Mouse (Mus musculus): ENCODE data around the gene Tgfbr1. TPM values are rescaled to one million over a fixed set of nuclear protein-coding genes. Genes with fewer than 3 reads are reported as not detected.

Gene Tgfbr1
- polyA plus RNA-seq, 1 experiment from 2014 or later = 27.7 TPM

- H3K4me1 ChIP-seq (replicated peaks; ENCODE audit: control insufficient read depth, insufficient read depth, low read length) = no peaks in the 10 kb centered on the region
- H3K4me2 ChIP-seq (ENCODE audit: low read depth, low read length) = no peak overlapping the region
- no peaks in the 10 kb centered on the region for H3K9me3 ChIP-seq (ENCODE audit: control insufficient read depth, low read length)
- no peaks in the 10 kb centered on the region for H3K36me3 ChIP-seq (ENCODE audit: control insufficient read depth, insufficient read depth, low read length)
- no peak overlapping the region for H3K4me3 ChIP-seq (ENCODE audit: low read length)
- H3K9ac ChIP-seq (ENCODE audit: low read length) = no peak overlapping the region
- 64% methylated on average over 3 of the region's 3 CpGs for WGBS
- H3K27me3 ChIP-seq (ENCODE audit: control insufficient read depth, insufficient read depth, low read depth, low read length) = no peaks in the 10 kb centered on the region
- H3K27ac ChIP-seq (ENCODE audit: low read length) = no peak overlapping the region
- no peak for ATAC-seq (ENCODE audit: low read depth)
Observed at GRCm38 (mm10) chr4:47336941-47337600, 16.0 kb upstream of the Tgfbr1 start.

GRCm38 (mm10) chr4:47342632-47343031 lies 10.4 kb upstream of the Tgfbr1 start:
- no peaks in the 10 kb centered on the region for H3K27me3 ChIP-seq (ENCODE audit: control insufficient read depth, insufficient read depth, low read depth, low read length)
- no peak overlapping the region for H3K9ac ChIP-seq (ENCODE audit: low read length)
- no peaks in the 10 kb centered on the region for H3K4me1 ChIP-seq (replicated peaks; ENCODE audit: control insufficient read depth, insufficient read depth, low read length)
- no peaks in the 10 kb centered on the region for H3K36me3 ChIP-seq (ENCODE audit: control insufficient read depth, insufficient read depth, low read length)
- H3K4me3 ChIP-seq (ENCODE audit: low read length) = no peak overlapping the region
- H3K9me3 ChIP-seq (ENCODE audit: control insufficient read depth, low read length) = no peaks in the 10 kb centered on the region
- WGBS = 47% methylated on average over 8 of the region's 8 CpGs
- ATAC-seq (ENCODE audit: low read depth) = no peak
- no peak overlapping the region for H3K4me2 ChIP-seq (ENCODE audit: low read depth, low read length)
- H3K27ac ChIP-seq (ENCODE audit: low read length) = no peak overlapping the region

- Histone ChIP-seq H3K27ac (ENCODE audit: low read length) (no peak overlapping the region), H3K9ac (ENCODE audit: low read length) (no peak overlapping the region), H3K4me3 (ENCODE audit: low read length) (no peak overlapping the region), H3K4me1 (replicated peaks; ENCODE audit: control insufficient read depth, insufficient read depth, low read length) (peaks cover 11% of the 10 kb centered on the region), H3K4me2 (ENCODE audit: low read depth, low read length) (no peak overlapping the region), H3K9me3 (ENCODE audit: control insufficient read depth, low read length) (no peaks in the 10 kb centered on the region), H3K27me3 (ENCODE audit: control insufficient read depth, insufficient read depth, low read depth, low read length) (no peaks in the 10 kb centered on the region), H3K36me3 (ENCODE audit: control insufficient read depth, insufficient read depth, low read length) (no peaks in the 10 kb centered on the region)
- WGBS = 67% methylated on average over 4 of the region's 4 CpGs
- no peak for ATAC-seq (ENCODE audit: low read depth)
Observed at GRCm38 (mm10) chr4:47347022-47347421, 6.0 kb upstream of the Tgfbr1 start.

- Histone ChIP-seq H3K36me3 (ENCODE audit: control insufficient read depth, insufficient read depth, low read length) (no peaks in the 10 kb centered on the region), H3K4me2 (ENCODE audit: low read depth, low read length) (no peak overlapping the region), H3K4me3 (ENCODE audit: low read length) (no peak overlapping the region), H3K4me1 (replicated peaks; ENCODE audit: control insufficient read depth, insufficient read depth, low read length) (peaks cover 12% of the 10 kb centered on the region), H3K9me3 (ENCODE audit: control insufficient read depth, low read length) (no peaks in the 10 kb centered on the region), H3K27me3 (ENCODE audit: control insufficient read depth, insufficient read depth, low read depth, low read length) (no peaks in the 10 kb centered on the region), H3K27ac (ENCODE audit: low read length) (no peak overlapping the region), H3K9ac (ENCODE audit: low read length) (no peak overlapping the region)
- no peak for ATAC-seq (ENCODE audit: low read depth)
- WGBS = 43% methylated on average over 6 of the region's 6 CpGs
Observed at GRCm38 (mm10) chr4:47349759-47350158, 3.3 kb upstream of the Tgfbr1 start.

- Histone ChIP-seq H3K36me3 (ENCODE audit: control insufficient read depth, insufficient read depth, low read length) (no peaks in the 10 kb centered on the region), H3K9me3 (ENCODE audit: control insufficient read depth, low read length) (no peaks in the 10 kb centered on the region), H3K4me1 (replicated peaks; ENCODE audit: control insufficient read depth, insufficient read depth, low read length) (peaks cover 12% of the 10 kb centered on the region), H3K4me3 (ENCODE audit: low read length) (peak overlapping the region; percentile 79), H3K9ac (ENCODE audit: low read length) (peak overlapping the region; percentile 80), H3K27ac (ENCODE audit: low read length) (no peak overlapping the region), H3K27me3 (ENCODE audit: control insufficient read depth, insufficient read depth, low read depth, low read length) (no peaks in the 10 kb centered on the region), H3K4me2 (ENCODE audit: low read depth, low read length) (peak overlapping the region; percentile 98)
- WGBS = 18% methylated on average over 9 of the region's 9 CpGs
- ATAC-seq (ENCODE audit: low read depth) = no peak
Observed at GRCm38 (mm10) chr4:47351386-47352049, 1.5 kb upstream of the Tgfbr1 start.

GRCm38 (mm10) chr4:47352061-47352661 lies 861 bp upstream of the Tgfbr1 start:
- Histone ChIP-seq H3K9me3 (ENCODE audit: control insufficient read depth, low read length) (no peaks in the 10 kb centered on the region), H3K27ac (ENCODE audit: low read length) (peak overlapping the region; percentile 75), H3K36me3 (ENCODE audit: control insufficient read depth, insufficient read depth, low read length) (no peaks in the 10 kb centered on the region), H3K4me1 (replicated peaks; ENCODE audit: control insufficient read depth, insufficient read depth, low read length) (peaks cover 12% of the 10 kb centered on the region), H3K4me3 (ENCODE audit: low read length) (peak overlapping the region; percentile 79), H3K27me3 (ENCODE audit: control insufficient read depth, insufficient read depth, low read depth, low read length) (no peaks in the 10 kb centered on the region), H3K9ac (ENCODE audit: low read length) (peak overlapping the region; percentile 80), H3K4me2 (ENCODE audit: low read depth, low read length) (peak overlapping the region; percentile 98)
- ATAC-seq (ENCODE audit: low read depth) = peak; percentile 0
- WGBS = under 1% methylated on average over 32 of the region's 32 CpGs

- WGBS = under 1% methylated on average over 54 of the region's 73 CpGs
- no peaks in the 10 kb centered on the region for H3K9me3 ChIP-seq (ENCODE audit: control insufficient read depth, low read length)
- H3K4me1 ChIP-seq (replicated peaks; ENCODE audit: control insufficient read depth, insufficient read depth, low read length) = peaks cover 12% of the 10 kb centered on the region
- H3K27me3 ChIP-seq (ENCODE audit: control insufficient read depth, insufficient read depth, low read depth, low read length) = no peaks in the 10 kb centered on the region
- H3K27ac ChIP-seq (ENCODE audit: low read length) = peak overlapping the region; percentile 94
- peak overlapping the region; percentile 61 for H3K4me2 ChIP-seq (ENCODE audit: low read depth, low read length)
- peak overlapping the region; percentile 85 for H3K9ac ChIP-seq (ENCODE audit: low read length)
- ATAC-seq (ENCODE audit: low read depth) = peak; percentile 72
- H3K4me3 ChIP-seq (ENCODE audit: low read length) = peak overlapping the region; percentile 79
- H3K36me3 ChIP-seq (ENCODE audit: control insufficient read depth, insufficient read depth, low read length) = no peaks in the 10 kb centered on the region
Observed at GRCm38 (mm10) chr4:47353416-47354111, 542 bp downstream of the Tgfbr1 start.

GRCm38 (mm10) chr4:47354304-47354703 lies 1.3 kb downstream of the Tgfbr1 start:
- Histone ChIP-seq H3K9ac (ENCODE audit: low read length) (peak overlapping the region; percentile 85), H3K9me3 (ENCODE audit: control insufficient read depth, low read length) (no peaks in the 10 kb centered on the region), H3K4me2 (ENCODE audit: low read depth, low read length) (peak overlapping the region; percentile 61), H3K27ac (ENCODE audit: low read length) (no peak overlapping the region), H3K27me3 (ENCODE audit: control insufficient read depth, insufficient read depth, low read depth, low read length) (no peaks in the 10 kb centered on the region), H3K36me3 (ENCODE audit: control insufficient read depth, insufficient read depth, low read length) (no peaks in the 10 kb centered on the region), H3K4me1 (replicated peaks; ENCODE audit: control insufficient read depth, insufficient read depth, low read length) (peaks cover 12% of the 10 kb centered on the region), H3K4me3 (ENCODE audit: low read length) (peak overlapping the region; percentile 79)
- WGBS = 30% methylated on average over 3 of the region's 3 CpGs
- ATAC-seq (ENCODE audit: low read depth) = no peak

- Histone ChIP-seq H3K4me1 (replicated peaks; ENCODE audit: control insufficient read depth, insufficient read depth, low read length) (peaks cover 7% of the 10 kb centered on the region), H3K36me3 (ENCODE audit: control insufficient read depth, insufficient read depth, low read length) (no peaks in the 10 kb centered on the region), H3K27me3 (ENCODE audit: control insufficient read depth, insufficient read depth, low read depth, low read length) (no peaks in the 10 kb centered on the region), H3K4me2 (ENCODE audit: low read depth, low read length) (no peak overlapping the region), H3K9ac (ENCODE audit: low read length) (no peak overlapping the region), H3K27ac (ENCODE audit: low read length) (0 out of 2 replicates have a peak overlapping the region, but pooled peaks have one; percentile 1), H3K4me3 (ENCODE audit: low read length) (no peak overlapping the region), H3K9me3 (ENCODE audit: control insufficient read depth, low read length) (no peaks in the 10 kb centered on the region)
- 77% methylated on average over 2 of the region's 2 CpGs for WGBS
- no peak for ATAC-seq (ENCODE audit: low read depth)
Observed at GRCm38 (mm10) chr4:47362662-47363061, 9.6 kb downstream of the Tgfbr1 start.

Measured in lung, embryonic 16.5 days (tissue).